Mouse (Mus musculus): ENCODE measurements around the gene Adh1.

DNA sequence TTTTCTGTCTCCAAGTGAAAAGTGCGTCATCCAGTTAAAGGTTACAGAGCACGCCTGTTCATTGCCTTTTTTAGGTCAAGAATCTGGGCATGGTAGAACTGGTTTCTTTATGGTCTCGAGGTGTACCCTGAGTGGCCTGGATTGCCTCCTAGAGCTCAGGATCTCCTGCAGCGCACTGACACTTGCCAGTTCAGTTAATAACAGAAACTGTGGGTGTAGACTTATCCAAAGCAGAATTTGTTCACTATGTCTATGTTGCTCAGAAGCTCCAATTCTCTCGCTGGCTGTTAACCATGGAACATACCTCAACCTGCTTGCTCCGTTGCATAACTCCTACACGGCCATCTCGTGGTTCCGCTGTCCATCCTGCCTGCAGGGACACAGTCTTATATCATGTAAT, 39.3 kb downstream of the Adh1 start:
- TF ChIP-seq CTCF (conservative IDR thresholded peaks at IDR 0.05; ENCODE audit: insufficient read depth, insufficient read length, low read depth, low read length) (no peak), POLR2A (IDR thresholded peaks at IDR 0.05; ENCODE audit: low read depth, low read length) (no peak)

Measured in kidney, adult 2 months (tissue).